ENCODE assay signal across 26 mouse cellular contexts in genomic region chr14:27837601-27838105, GRCm38 (mm10).
"Had no signal": no experiment of that assay in that cellular context is flagged by ENCODE, and none has a peak within 500 bp of the region (broad histone marks: within the 10 kb centered on the region; RNA-seq: fewer than 3 reads in every experiment).

No protein-coding gene starts in this region.

- H3K4me2 ChIP-seq: heart, embryonic 12.5 days; hindbrain, embryonic 13.5 days; hindbrain, embryonic 15.5 days; kidney, embryonic 15.5 days; limb, embryonic 12.5 days; liver, embryonic 11.5 days; liver, embryonic 13.5 days; liver, embryonic 15.5 days had no signal

- ATAC-seq: hindbrain, postnatal 0 days; intestine, embryonic 16.5 days had no signal

- H3K9me3 ChIP-seq: heart, embryonic 10.5 days; heart, embryonic 12.5 days; hindbrain, embryonic 13.5 days; hindbrain, embryonic 15.5 days; kidney, embryonic 15.5 days; limb, embryonic 10.5 days; limb, embryonic 12.5 days; liver, embryonic 13.5 days; liver, embryonic 15.5 days had no signal

- H3K4me3 ChIP-seq: heart, adult 2 months; heart, embryonic 10.5 days; heart, embryonic 12.5 days; hindbrain, embryonic 13.5 days; hindbrain, embryonic 15.5 days; kidney, embryonic 15.5 days; left cerebral cortex, adult 2 months; limb, embryonic 10.5 days; limb, embryonic 12.5 days; liver, embryonic 13.5 days; liver, embryonic 15.5 days had no signal

- H3K27me3 ChIP-seq: heart, embryonic 12.5 days; hindbrain, embryonic 13.5 days; hindbrain, embryonic 15.5 days; kidney, embryonic 15.5 days; limb, embryonic 12.5 days; liver, embryonic 13.5 days; liver, embryonic 15.5 days had no signal

- H3K4me1 ChIP-seq: heart, embryonic 10.5 days; heart, embryonic 12.5 days; hindbrain, embryonic 13.5 days; hindbrain, embryonic 15.5 days; kidney, embryonic 15.5 days; limb, embryonic 10.5 days; limb, embryonic 12.5 days; liver, embryonic 13.5 days; liver, embryonic 15.5 days had no signal

- H3K27ac ChIP-seq: heart, adult 2 months; heart, embryonic 10.5 days; hindbrain, embryonic 13.5 days; hindbrain, embryonic 15.5 days; hindbrain, postnatal 0 days; kidney, embryonic 15.5 days; kidney, postnatal 0 days; left cerebral cortex, adult 2 months; limb, embryonic 10.5 days; limb, embryonic 12.5 days; liver, embryonic 13.5 days; liver, embryonic 15.5 days had no signal

- H3K36me3 ChIP-seq: heart, embryonic 10.5 days; heart, embryonic 12.5 days; hindbrain, embryonic 13.5 days; hindbrain, embryonic 15.5 days; kidney, embryonic 15.5 days; limb, embryonic 10.5 days; limb, embryonic 12.5 days; liver, embryonic 13.5 days; liver, embryonic 15.5 days had no signal

- H3K9ac ChIP-seq: heart, embryonic 12.5 days; hindbrain, embryonic 13.5 days; hindbrain, embryonic 15.5 days; kidney, embryonic 15.5 days; limb, embryonic 12.5 days; liver, embryonic 13.5 days; liver, embryonic 15.5 days had no signal

- DNase-seq: gastrocnemius, postnatal 14 days; gastrocnemius, postnatal 36 days; heart, adult 11 months; heart, adult 2 months; heart, postnatal 14 days; heart, postnatal 36 days; kidney, adult 11 months; kidney, adult 2 months; kidney, adult 9 months; kidney, postnatal 14 days; kidney, postnatal 36 days; liver; liver, embryonic 13.5 days had no signal
